Mouse (Mus musculus): ENCODE data around the gene Il6st. TPM values are rescaled to one million over a fixed set of nuclear protein-coding genes. Genes with fewer than 3 reads are reported as not detected.

The Il6st gene
- total RNA-seq, 1 experiment from 2014 or later: 23.8 TPM

DNA sequence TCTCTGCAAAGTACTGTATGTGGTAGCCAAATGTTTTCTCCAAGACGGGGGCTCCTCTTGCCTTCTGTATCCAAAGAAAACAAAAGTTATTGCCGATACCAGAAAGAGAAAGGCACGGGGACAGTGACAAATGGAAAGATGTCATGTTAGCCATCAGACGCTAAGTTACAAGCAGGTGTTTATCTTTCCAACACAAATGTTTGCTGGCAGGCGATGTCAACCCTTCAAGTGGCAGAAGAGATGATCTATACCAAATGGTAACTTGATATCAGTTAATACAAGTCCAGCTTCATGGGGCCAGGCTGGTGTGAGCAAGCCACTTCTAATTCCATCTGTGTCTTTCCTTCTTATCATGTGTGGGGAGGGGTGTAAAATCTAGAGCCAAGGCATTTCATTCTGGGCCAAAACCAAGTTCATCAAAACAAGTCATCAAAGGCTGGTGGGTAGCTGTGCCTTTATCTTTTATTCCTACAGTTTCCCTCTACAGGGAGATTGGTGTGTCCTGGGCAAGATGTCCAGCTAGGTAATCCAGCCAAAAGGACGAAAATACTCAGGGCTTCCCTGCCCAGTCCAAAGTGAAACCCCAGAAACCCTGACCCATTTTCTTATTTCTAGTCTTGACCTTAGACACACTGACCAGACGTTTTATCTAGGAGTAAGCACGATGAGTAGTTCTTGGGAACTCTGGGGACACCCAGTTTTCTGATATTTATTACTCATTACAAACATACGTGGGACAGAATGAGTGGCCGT is 77.5 kb downstream of the Il6st start:
- ATAC-seq (replicated peaks in 1 of 2; ENCODE audit: insufficient read depth in 1 of 2, low FRiP score in 2 of 2, low TSS enrichment in 1 of 2, low read depth in 1 of 2, poor library complexity in 2 of 2, severe bottlenecking in 2 of 2): no peak; a peak in 1 of 4 replicates

DNA sequence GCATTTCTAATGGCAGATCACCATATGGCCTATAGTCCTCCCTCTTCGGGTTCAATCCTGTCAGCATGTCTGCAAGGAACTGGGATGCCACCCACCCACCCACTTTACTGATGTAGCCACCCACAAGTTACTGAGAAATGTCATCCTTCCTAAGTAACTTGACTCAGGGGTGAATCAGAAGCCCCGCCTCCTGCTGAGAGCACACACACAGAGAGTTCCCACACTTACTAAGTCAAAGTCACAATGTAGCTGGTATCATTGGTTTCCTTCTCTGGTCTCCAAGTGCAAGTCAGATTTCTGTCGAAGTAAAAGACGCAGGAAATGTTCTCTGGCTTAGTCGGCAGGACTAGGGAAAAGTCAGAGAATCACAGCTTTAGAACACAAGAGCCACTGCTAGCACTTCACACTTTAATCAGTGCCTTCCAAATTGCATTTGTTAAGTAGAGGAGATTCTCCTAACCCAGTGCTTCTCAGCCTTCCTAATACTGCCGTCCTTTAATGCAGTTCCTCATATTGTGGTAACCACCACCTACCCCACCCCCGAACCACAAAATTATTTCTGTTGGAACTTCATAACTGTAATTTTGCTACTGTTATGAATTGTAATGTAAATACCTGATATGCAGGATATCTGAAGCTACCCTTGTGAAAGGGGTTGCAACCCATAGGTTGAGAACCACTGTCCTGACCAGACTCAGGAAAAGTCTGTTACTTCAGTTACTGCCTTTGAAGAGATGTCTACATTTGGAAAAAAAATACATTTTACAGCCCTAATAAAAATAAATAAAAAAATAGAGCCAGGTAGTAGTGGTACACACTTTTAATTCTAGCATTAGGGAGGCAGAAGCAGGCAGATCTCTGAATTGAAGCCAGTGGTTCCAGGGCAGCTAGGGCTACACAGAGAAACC is 88.0 kb downstream of the Il6st start:
- peak; percentile 60 to 71; a peak in 2 of 4 replicates for ATAC-seq (replicated peaks in 1 of 2; ENCODE audit: insufficient read depth in 1 of 2, low FRiP score in 2 of 2, low TSS enrichment in 1 of 2, low read depth in 1 of 2, poor library complexity in 2 of 2, severe bottlenecking in 2 of 2)

DNA sequence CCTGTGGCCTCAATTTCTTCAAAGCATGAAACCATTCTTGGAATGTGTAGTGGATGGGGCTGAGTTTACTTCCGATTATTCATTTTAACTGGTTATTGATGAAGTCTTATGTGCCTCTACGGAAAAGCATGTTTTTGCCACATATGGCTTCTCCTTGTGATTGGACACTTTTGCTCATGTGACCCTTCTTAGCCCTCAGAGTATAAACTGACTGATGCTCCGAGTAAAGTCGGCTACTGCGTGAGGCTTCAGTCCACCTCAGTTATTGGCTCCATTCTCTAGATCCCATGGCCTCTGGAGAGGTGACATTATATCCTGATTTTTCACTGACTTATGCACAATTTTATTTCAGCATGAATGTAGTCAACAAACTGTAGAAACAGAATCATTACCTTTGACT is 89.4 kb downstream of the Il6st start:
- no peak for ATAC-seq (replicated peaks in 1 of 2; ENCODE audit: insufficient read depth in 1 of 2, low FRiP score in 2 of 2, low TSS enrichment in 1 of 2, low read depth in 1 of 2, poor library complexity in 2 of 2, severe bottlenecking in 2 of 2)

DNA sequence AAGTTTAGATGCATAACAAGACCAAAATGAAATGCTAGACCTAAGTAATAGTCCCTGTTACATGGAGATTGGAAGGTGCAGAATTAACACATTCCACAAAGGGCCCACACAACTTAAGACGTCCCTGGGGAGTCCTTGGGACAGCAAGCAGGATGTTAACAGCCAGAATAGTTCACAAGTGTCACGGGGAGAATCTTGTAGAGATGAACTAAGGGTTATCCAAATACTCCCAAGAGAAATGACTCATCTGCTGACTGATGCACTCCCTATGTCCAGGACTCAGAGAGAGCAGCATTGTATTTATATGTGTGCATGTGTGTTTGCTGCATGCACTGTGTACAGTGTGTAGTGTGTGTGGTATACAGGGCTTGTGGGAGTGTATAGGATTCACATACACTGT is 92.6 kb downstream of the Il6st start:
- ATAC-seq (replicated peaks in 1 of 2; ENCODE audit: insufficient read depth in 1 of 2, low FRiP score in 2 of 2, low TSS enrichment in 1 of 2, low read depth in 1 of 2, poor library complexity in 2 of 2, severe bottlenecking in 2 of 2): no peak

Other genes starting within 250 kb of the Il6st start
- not detected in 2 replicates for gene Ankrd55, start 175.6 kb upstream of the Il6st start, total RNA-seq (2017)
- gene Il31ra, start 130.3 kb downstream of the Il6st start, total RNA-seq (2017): 1.2 and 2.0 TPM in 2 replicates
- gene Ddx4, start 188.4 kb downstream of the Il6st start, total RNA-seq (2017): 20.5 and 33.5 TPM in 2 replicates
- gene Slc38a9, start 196.7 kb downstream of the Il6st start, total RNA-seq (2017): 31.2 and 40.8 TPM in 2 replicates